Mouse (Mus musculus) ES-E14 (cell line): Measurements from ENCODE around the gene Zfp523. TPM values are rescaled to one million over a fixed set of nuclear protein-coding genes. Genes with fewer than 3 reads are reported as not detected.

Source experiments
- DNase-seq: peaks from one replicate; pipeline ENCODE4 v3.0.0-alpha.2; 2013; ENCODE audit warnings: low read depth, low spot score
- H3K27ac ChIP-seq: 2 replicates; pipeline ENCODE4 v1.5.1; 2012; ENCODE audit warnings: low read depth, mild to moderate bottlenecking, low read length, moderate library complexity, mixed read lengths; ENCODE audit not compliant: poor library complexity, insufficient read depth, severe bottlenecking
- H3K36me3 ChIP-seq: 2 replicates; pipeline ENCODE4 v1.6.1; 2012; ENCODE audit warnings: mild to moderate bottlenecking, low read length, moderate library complexity, mixed read lengths; ENCODE audit not compliant: control insufficient read depth, poor library complexity, insufficient read depth, severe bottlenecking
- H3K4me1 ChIP-seq, 2 experiments: fragments of 150-350 bp in 1 of 2; sonication (generic) in 1 of 2; 2 replicates each; pipeline ENCODE4 v1.6.1; 2012; ENCODE audit warnings: low read length in 2 of 2, mild to moderate bottlenecking in 1 of 2, mixed read lengths in 1 of 2; ENCODE audit not compliant: control insufficient read depth in 2 of 2, insufficient read depth in 2 of 2, poor library complexity in 1 of 2
- H3K4me3 ChIP-seq, 2 experiments: fragments of 150-350 bp in 1 of 2; sonication (generic) in 1 of 2; 2 replicates each; pipeline ENCODE4 v1.5.1; 2012; ENCODE audit warnings: low read length in 2 of 2, low read depth in 1 of 2, mild to moderate bottlenecking in 1 of 2, mixed read lengths in 1 of 2; ENCODE audit not compliant: insufficient read depth in 1 of 2, poor library complexity in 1 of 2, severe bottlenecking in 1 of 2
- H3K9ac ChIP-seq: 2 replicates; pipeline ENCODE4 v1.6.1; 2012; ENCODE audit warnings: low read depth, mild to moderate bottlenecking, low read length, mixed read lengths; ENCODE audit not compliant: poor library complexity, insufficient read depth, severe bottlenecking
- H3K9me3 ChIP-seq: fragments of 150-350 bp; sonication (generic); 2 replicates; pipeline ENCODE4 v1.6.1; 2012; ENCODE audit warnings: low read depth, mild to moderate bottlenecking, low read length; ENCODE audit not compliant: control insufficient read depth, insufficient read depth
- CHD2 ChIP-seq: IDR thresholded peaks from 2 replicates; pipeline ENCODE4 v1.6.1; 2014; ENCODE audit warnings: mild to moderate bottlenecking, low read depth, low read length, inconsistent platforms
- HCFC1 ChIP-seq: IDR thresholded peaks from 2 replicates; pipeline ENCODE4 v1.6.1; 2012; ENCODE audit warnings: low read length, inconsistent platforms, borderline replicate concordance; ENCODE audit not compliant: insufficient read depth
- MAFK ChIP-seq: IDR thresholded peaks from 2 replicates; pipeline ENCODE4 v1.6.1; 2014; ENCODE audit warnings: mild to moderate bottlenecking, low read depth, low read length, inconsistent platforms; ENCODE audit not compliant: insufficient read depth
- ZC3H11A ChIP-seq: IDR thresholded peaks from 2 replicates; pipeline ENCODE4 v1.6.1; 2012; ENCODE audit warnings: low read depth, mild to moderate bottlenecking, inconsistent platforms, low read length, borderline replicate concordance
- ZNF384 ChIP-seq: IDR thresholded peaks from 2 replicates; pipeline ENCODE4 v1.6.1; 2012; ENCODE audit warnings: low read depth, low read length, inconsistent platforms
- in situ Hi-C, 2 experiments: fragments of 600-800 bp; cut with MboI; formaldehyde crosslinking; loops; one replicate each; pipeline ENCODE4 v1.15.1; 2025; ENCODE audit warnings: low sequenced_read_pairs in 2 of 2, inconsistent platforms in 1 of 2; ENCODE audit not compliant: unreplicated experiment in 2 of 2
- total RNA-seq: library from RNA; depleted of rRNA; stranded (reverse); fragments of 300-350 nt; gene quantifications from 2 replicates; pipeline ENCODE4 v1.2.3, GENCODE M21; 2012; rRNA removed

Zfp523 gene
- total RNA-seq, 1 experiment, result 11.4 TPM

GRCm38 (mm10) chr17:28249062-28249461 is 72.1 kb downstream of the Zfp523 start:
- Histone ChIP-seq H3K9ac (no peak overlapping the region), H3K27ac (no peak overlapping the region), H3K36me3 (peaks cover 5% of the 10 kb centered on the region; the same call in 1 of the 2 replicates), H3K4me3 (no peak overlapping the region), H3K4me1 (peaks cover 0 to 14% of the 10 kb centered on the region in 2 experiments; a peak in 3 of 4 replicates), H3K9me3 (no peaks in the 10 kb centered on the region)
- TF ChIP-seq CHD2, result no peak
- TF ChIP-seq ZNF384, result no peak
- no peak for TF ChIP-seq ZC3H11A
- no peak for TF ChIP-seq MAFK
- TF ChIP-seq HCFC1, result no peak
- in situ Hi-C loops, result no loop called here
- DNase-seq, result no peak

- Histone ChIP-seq H3K9me3 (no peaks in the 10 kb centered on the region), H3K4me3 (no peak overlapping the region), H3K4me1 (peaks cover 2 to 17% of the 10 kb centered on the region in 2 experiments; a peak in 3 of 4 replicates), H3K36me3 (0 out of 2 replicates have a peak, but pooled peaks cover 3% of the 10 kb centered on the region), H3K9ac (no peak overlapping the region), H3K27ac (no peak overlapping the region)
- TF ChIP-seq HCFC1 (no peak), CHD2 (no peak), ZNF384 (no peak), MAFK (no peak), ZC3H11A (no peak)
- in situ Hi-C loops, result no loop called here
- no peak for DNase-seq
Observed at GRCm38 (mm10) chr17:28251579-28252280, 74.8 kb downstream of the Zfp523 start.

- Histone ChIP-seq H3K4me1 (peaks cover 5 to 23% of the 10 kb centered on the region in 2 experiments; a peak in 3 of 4 replicates), H3K9ac (no peak overlapping the region), H3K36me3 (0 out of 2 replicates have a peak, but pooled peaks cover 3% of the 10 kb centered on the region), H3K9me3 (no peaks in the 10 kb centered on the region), H3K27ac (no peak overlapping the region), H3K4me3 (no peak overlapping the region)
- no peak for DNase-seq
- TF ChIP-seq MAFK (no peak), ZC3H11A (no peak), CHD2 (no peak), HCFC1 (no peak)
- in situ Hi-C loops, result no loop called here
Observed at GRCm38 (mm10) chr17:28252281-28252648, 75.3 kb downstream of the Zfp523 start.

- Histone ChIP-seq H3K36me3 (0 out of 2 replicates have a peak, but pooled peaks cover 3% of the 10 kb centered on the region), H3K4me3 (no peak overlapping the region), H3K9ac (no peak overlapping the region), H3K4me1 (peaks cover 5 to 29% of the 10 kb centered on the region in 2 experiments; a peak in 3 of 4 replicates), H3K27ac (no peak overlapping the region), H3K9me3 (no peaks in the 10 kb centered on the region)
- TF ChIP-seq ZC3H11A (no peak), HCFC1 (no peak), ZNF384 (no peak), CHD2 (no peak), MAFK (no peak)
- no peak for DNase-seq
- in situ Hi-C loops, result no loop called here
Observed at GRCm38 (mm10) chr17:28253216-28253615, 76.3 kb downstream of the Zfp523 start.

- no peak for TF ChIP-seq MAFK
- TF ChIP-seq CHD2, result no peak
- TF ChIP-seq ZC3H11A, result no peak
- TF ChIP-seq ZNF384, result no peak
- TF ChIP-seq HCFC1, result no peak
- Histone ChIP-seq H3K4me1 (peaks cover 5 to 39% of the 10 kb centered on the region in 2 experiments; a peak in 3 of 4 replicates), H3K9ac (no peak overlapping the region), H3K36me3 (0 out of 2 replicates have a peak, but pooled peaks cover 3% of the 10 kb centered on the region), H3K4me3 (no peak overlapping the region), H3K9me3 (no peaks in the 10 kb centered on the region), H3K27ac (no peak overlapping the region)
- in situ Hi-C loops, result no loop called here
- DNase-seq, result no peak
Observed at GRCm38 (mm10) chr17:28254804-28255203, 77.9 kb downstream of the Zfp523 start.

Other genes with a start within 250 kb of the Zfp523 start
- gene Tcp11, start 96.5 kb upstream of the Zfp523 start, total RNA-seq, result 4.8 and 7.3 TPM in 2 replicates
- gene Scube3, start 35.0 kb upstream of the Zfp523 start, total RNA-seq, result 24.0 and 25.7 TPM in 2 replicates
- gene Def6, start 30.6 kb downstream of the Zfp523 start, total RNA-seq, result 17.6 and 20.8 TPM in 2 replicates
- gene Ppard, start 55.6 kb downstream of the Zfp523 start, total RNA-seq, result 6.7 and 10.7 TPM in 2 replicates
- gene Fance, start 136.4 kb downstream of the Zfp523 start, total RNA-seq, result 25.9 and 39.8 TPM in 2 replicates
- gene Rpl10a, start 151.3 kb downstream of the Zfp523 start, total RNA-seq, result 2,234 and 2,688 TPM in 2 replicates
- gene Tead3, start 173.7 kb downstream of the Zfp523 start, total RNA-seq, result 8.0 and 9.0 TPM in 2 replicates
- 3.7 and 4.1 TPM in 2 replicates for gene Tulp1, start 188.1 kb downstream of the Zfp523 start, total RNA-seq